11 mouse cellular contexts compared by ENCODE assay signal in genomic region chr5:20720201-20720900, GRCm38 (mm10).
DNase-seq lines count a peak whose midpoint lies in the region; ATAC-seq and TF ChIP-seq lines count a peak whose summit lies in the region.
"Had no signal": no experiment of that assay in that cellular context is flagged by ENCODE, and none has a peak within 500 bp of the region (broad histone marks: within the 10 kb centered on the region; RNA-seq: fewer than 3 reads in every experiment).

No protein-coding gene starts in this region.

- no peak for ATAC-seq in heart, embryonic 12.5 days (ENCODE audit: insufficient number of reproducible peaks, low FRiP score)
- ATAC-seq: intestine, embryonic 16.5 days had no signal

- peaks cover 4% of the 10 kb centered on the region for H3K36me3 ChIP-seq in heart, adult 2 months (ENCODE audit: control insufficient read depth, insufficient read depth, low read length)
- no peaks in the 10 kb centered on the region for H3K36me3 ChIP-seq in heart, embryonic 12.5 days
- H3K36me3 ChIP-seq: midbrain, embryonic 12.5 days; stomach, embryonic 15.5 days had no signal

- no peak overlapping the region for H3K9ac ChIP-seq in heart, adult 2 months (ENCODE audit: low read depth, low read length)
- H3K9ac ChIP-seq in heart, embryonic 12.5 days: no peak overlapping the region
- H3K9ac ChIP-seq: midbrain, embryonic 12.5 days; stomach, embryonic 15.5 days had no signal

- 33% methylated on average over 4 of the region's 4 CpGs for WGBS in heart, adult 2 months
- 77% methylated on average over 4 of the region's 4 CpGs for WGBS in heart, embryonic 12.5 days

- no peak for TF ChIP-seq CTCF in heart, adult 2 months (IDR thresholded peaks at IDR 0.05)

- no peak overlapping the region for H3K4me3 ChIP-seq in heart, adult 2 months
- no peak overlapping the region for H3K4me3 ChIP-seq in heart, embryonic 12.5 days
- H3K4me3 ChIP-seq: midbrain, embryonic 12.5 days; stomach, embryonic 15.5 days had no signal

- intact Hi-C loops in heart, adult 2 months (cut with DNase I): loop anchor here (5.0 kb wide), 1 partner anchor 42 kb away; no protein-coding TSS in a partner anchor
- intact Hi-C loops in heart, postnatal 14 days (cut with DNase I): no loop called here

- no peaks in the 10 kb centered on the region for H3K27me3 ChIP-seq in heart, adult 2 months (ENCODE audit: control insufficient read depth, insufficient read depth, low read length)
- no peaks in the 10 kb centered on the region for H3K27me3 ChIP-seq in heart, embryonic 12.5 days (replicated peaks)
- H3K27me3 ChIP-seq: midbrain, embryonic 12.5 days; stomach, embryonic 15.5 days had no signal

- TF ChIP-seq EP300 in heart, adult 2 months (IDR thresholded peaks at IDR 0.05; ENCODE audit: insufficient read depth, low read depth, low read length): no peak

- no peak overlapping the region for H3K4me2 ChIP-seq in heart, embryonic 12.5 days
- H3K4me2 ChIP-seq: midbrain, embryonic 12.5 days; stomach, embryonic 15.5 days had no signal

- no peaks in the 10 kb centered on the region for H3K79me2 ChIP-seq in heart, adult 2 months (replicated peaks; ENCODE audit: control insufficient read depth, insufficient read depth, low read length)

- TF ChIP-seq POLR2A in heart, adult 2 months (IDR thresholded peaks at IDR 0.05; ENCODE audit: insufficient read depth, low read depth, low read length): no peak

- H3K9me3 ChIP-seq in heart, embryonic 12.5 days (replicated peaks): 0 out of 2 replicates have a peak, but pooled peaks cover 5% of the 10 kb centered on the region
- H3K9me3 ChIP-seq: midbrain, embryonic 12.5 days; stomach, embryonic 15.5 days had no signal

- H3K27ac ChIP-seq in heart, adult 2 months: peak overlapping the region; percentile 64
- H3K27ac ChIP-seq in heart, embryonic 12.5 days (ENCODE audit: poor library complexity, severe bottlenecking): no peak overlapping the region
- H3K27ac ChIP-seq: midbrain, embryonic 12.5 days; stomach, embryonic 15.5 days had no signal

- DNase-seq in heart, adult 2 months: peak; percentile 29 to 67
- peak; percentile 22 for DNase-seq in adrenal gland, postnatal 14 days
- DNase-seq in heart, postnatal 14 days: peak; percentile 30 to 49
- DNase-seq in lung, postnatal 14 days: peak; percentile 34
- no peak for DNase-seq in thymus, postnatal 36 days
- DNase-seq in embryo, embryonic 9.5 days (ENCODE audit: extremely low spot score): no peak
- DNase-seq in kidney, postnatal 25 days: no peak

- peaks cover 4% of the 10 kb centered on the region for H3K4me1 ChIP-seq in heart, adult 2 months (ENCODE audit: control insufficient read depth, insufficient read depth, low read length)
- no peaks in the 10 kb centered on the region for H3K4me1 ChIP-seq in heart, embryonic 12.5 days (replicated peaks)
- H3K4me1 ChIP-seq: midbrain, embryonic 12.5 days; stomach, embryonic 15.5 days had no signal

Comparison
In these comparisons a context has a peak if more than half of its experiments do, and no peak if none do; other contexts are left out.
1. DNase-seq: peak in heart, adult 2 months (2 of 2), adrenal gland, postnatal 14 days (single experiment), heart, postnatal 14 days (2 of 2) and lung, postnatal 14 days (single experiment); none in thymus, postnatal 36 days (0 of 2), embryo, embryonic 9.5 days (single experiment) and kidney, postnatal 25 days (0 of 2).